Mouse (Mus musculus): ENCODE data around the gene Ubap1. TPM values are rescaled to one million over a fixed set of nuclear protein-coding genes. Genes with fewer than 3 reads are reported as not detected.

The Ubap1 gene
- polyA plus RNA-seq, 1 experiment, result 24.0 TPM

DNA sequence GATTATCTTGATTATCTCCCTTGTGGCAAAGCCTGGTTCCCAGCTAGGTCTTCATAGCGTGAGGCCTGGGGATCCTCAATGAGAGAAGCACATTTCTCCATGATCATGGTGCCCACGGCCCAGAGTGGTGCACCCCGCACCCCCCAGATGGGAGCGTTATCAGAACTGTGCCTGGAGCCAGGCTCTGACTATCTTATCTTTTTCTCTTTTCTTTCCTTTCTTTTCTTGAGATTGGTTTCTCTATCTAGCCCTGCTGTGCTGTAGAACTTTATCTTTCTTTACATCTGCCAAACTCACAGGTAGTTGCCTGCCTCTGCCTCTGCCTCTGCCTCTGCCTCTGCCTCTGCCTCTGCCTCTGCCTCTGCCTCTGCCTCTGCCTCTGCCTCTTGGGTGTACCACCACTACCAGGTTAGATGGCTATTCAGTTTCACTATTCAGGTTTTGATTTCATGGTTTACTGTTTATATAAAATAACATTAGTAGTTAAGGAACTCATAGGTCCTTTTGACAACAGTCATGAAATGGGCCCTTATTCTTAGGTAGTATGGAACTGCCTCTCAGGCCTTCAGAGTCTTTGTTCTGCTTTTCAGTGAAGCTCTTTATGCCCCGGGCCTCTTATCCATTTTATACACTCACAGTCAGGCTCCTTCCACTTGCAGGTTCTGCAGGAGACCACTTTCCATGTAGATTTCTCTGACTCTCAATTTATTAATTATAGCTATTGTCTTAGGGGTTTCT lies 32.6 kb downstream of the Ubap1 start:
- Histone ChIP-seq H3K4me1 (ENCODE audit: control insufficient read depth, insufficient read depth, low read length) (no peaks in the 10 kb centered on the region; the same call in 1 of the 2 replicates), H3K4me3 (replicated peaks; ENCODE audit: extremely low read depth, low read depth, low read length) (no peak overlapping the region)
- DNase-seq, result no peak
- WGBS, result 96% methylated on average over 5 of the region's 5 CpGs
- TF ChIP-seq CTCF (IDR thresholded peaks at IDR 0.05; ENCODE audit: insufficient read depth, low read length), result no peak
- TF ChIP-seq POLR2A (IDR thresholded peaks at IDR 0.05; ENCODE audit: borderline replicate concordance, extremely low read depth, low read depth, low read length), result no peak

- TF ChIP-seq POLR2A (IDR thresholded peaks at IDR 0.05; ENCODE audit: borderline replicate concordance, extremely low read depth, low read depth, low read length) (no peak), CTCF (IDR thresholded peaks at IDR 0.05; ENCODE audit: insufficient read depth, low read length) (no peak)
- H3K4me1 ChIP-seq (ENCODE audit: control insufficient read depth, insufficient read depth, low read length), result no peaks in the 10 kb centered on the region; the same call in 1 of the 2 replicates
- no peak for DNase-seq
- 53% methylated on average over 1 of the region's 1 CpGs for WGBS
- H3K4me3 ChIP-seq (replicated peaks; ENCODE audit: extremely low read depth, low read depth, low read length), result no peak overlapping the region
These were observed 37.7 kb downstream of the Ubap1 start for GRCm38 (mm10) chr4:41386412-41386975.

GRCm38 (mm10) chr4:41387755-41388469 lies 39.1 kb downstream of the Ubap1 start:
- 66% methylated on average over 7 of the region's 7 CpGs for whole genome bisulfite sequencing
- H3K4me3 ChIP-seq (replicated peaks; ENCODE audit: extremely low read depth, low read depth, low read length), result no peak overlapping the region
- no peak for DNase-seq
- no peaks in the 10 kb centered on the region; the same call in 1 of the 2 replicates for H3K4me1 ChIP-seq (ENCODE audit: control insufficient read depth, insufficient read depth, low read length)
- TF ChIP-seq CTCF (IDR thresholded peaks at IDR 0.05; ENCODE audit: insufficient read depth, low read length), result no peak

GRCm38 (mm10) chr4:41388616-41389015 lies 39.8 kb downstream of the Ubap1 start:
- Histone ChIP-seq H3K4me1 (ENCODE audit: control insufficient read depth, insufficient read depth, low read length) (no peaks in the 10 kb centered on the region; the same call in 1 of the 2 replicates), H3K4me3 (replicated peaks; ENCODE audit: extremely low read depth, low read depth, low read length) (no peak overlapping the region)
- WGBS, result 63% methylated on average over 5 of the region's 5 CpGs
- no peak for DNase-seq
- TF ChIP-seq CTCF (IDR thresholded peaks at IDR 0.05; ENCODE audit: insufficient read depth, low read length) (no peak), POLR2A (IDR thresholded peaks at IDR 0.05; ENCODE audit: borderline replicate concordance, extremely low read depth, low read depth, low read length) (no peak)

GRCm38 (mm10) chr4:41389240-41389639 lies 40.4 kb downstream of the Ubap1 start:
- TF ChIP-seq POLR2A (IDR thresholded peaks at IDR 0.05; ENCODE audit: borderline replicate concordance, extremely low read depth, low read depth, low read length) (no peak), CTCF (IDR thresholded peaks at IDR 0.05; ENCODE audit: insufficient read depth, low read length) (no peak)
- Histone ChIP-seq H3K4me3 (replicated peaks; ENCODE audit: extremely low read depth, low read depth, low read length) (no peak overlapping the region), H3K4me1 (ENCODE audit: control insufficient read depth, insufficient read depth, low read length) (no peaks in the 10 kb centered on the region; the same call in 1 of the 2 replicates)
- 89% methylated on average over 5 of the region's 5 CpGs for WGBS
- no peak for DNase-seq

DNA sequence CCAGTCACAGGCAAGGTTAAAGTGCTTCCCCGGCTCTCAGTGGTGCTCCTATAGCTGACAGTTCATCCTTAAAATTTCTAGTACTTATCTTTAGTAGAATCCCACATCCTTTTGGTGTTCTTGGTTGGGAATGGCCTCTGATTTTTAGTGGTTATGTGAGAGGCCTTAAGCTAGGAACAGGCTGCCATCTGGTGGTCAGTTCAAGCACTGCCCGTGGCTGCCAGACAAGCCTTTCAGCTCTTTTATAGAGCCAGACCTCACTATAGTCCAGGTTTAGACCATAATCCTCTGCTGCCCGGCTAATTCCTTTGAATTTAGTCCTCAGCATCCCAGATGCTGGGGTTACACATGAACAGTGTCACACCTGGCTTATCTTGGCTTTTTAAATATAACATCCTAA lies 41.3 kb downstream of the Ubap1 start:
- WGBS, result 17% methylated on average over 3 of the region's 3 CpGs
- Histone ChIP-seq H3K4me1 (ENCODE audit: control insufficient read depth, insufficient read depth, low read length) (no peaks in the 10 kb centered on the region; the same call in 1 of the 2 replicates), H3K4me3 (replicated peaks; ENCODE audit: extremely low read depth, low read depth, low read length) (no peak overlapping the region)
- peak; percentile 76 for DNase-seq
- TF ChIP-seq POLR2A (IDR thresholded peaks at IDR 0.05; ENCODE audit: borderline replicate concordance, extremely low read depth, low read depth, low read length), result no peak
- TF ChIP-seq CTCF (IDR thresholded peaks at IDR 0.05; ENCODE audit: insufficient read depth, low read length), result peak; percentile 85

GRCm38 (mm10) chr4:41391015-41391414 lies 42.2 kb downstream of the Ubap1 start:
- no peaks in the 10 kb centered on the region; the same call in 1 of the 2 replicates for H3K4me1 ChIP-seq (ENCODE audit: control insufficient read depth, insufficient read depth, low read length)
- TF ChIP-seq POLR2A (IDR thresholded peaks at IDR 0.05; ENCODE audit: borderline replicate concordance, extremely low read depth, low read depth, low read length) (no peak), CTCF (IDR thresholded peaks at IDR 0.05; ENCODE audit: insufficient read depth, low read length) (no peak)
- no peak for DNase-seq
- WGBS, result 75% methylated on average over 2 of the region's 2 CpGs
- no peak overlapping the region for H3K4me3 ChIP-seq (replicated peaks; ENCODE audit: extremely low read depth, low read depth, low read length)

- WGBS, result 76% methylated on average over 9 of the region's 9 CpGs
- H3K4me3 ChIP-seq (replicated peaks; ENCODE audit: extremely low read depth, low read depth, low read length), result no peak overlapping the region
- H3K4me1 ChIP-seq (ENCODE audit: control insufficient read depth, insufficient read depth, low read length), result no peaks in the 10 kb centered on the region
- DNase-seq, result no peak
- TF ChIP-seq CTCF (IDR thresholded peaks at IDR 0.05; ENCODE audit: insufficient read depth, low read length) (no peak), POLR2A (IDR thresholded peaks at IDR 0.05; ENCODE audit: borderline replicate concordance, extremely low read depth, low read depth, low read length) (no peak)
These were observed 45.9 kb downstream of the Ubap1 start for GRCm38 (mm10) chr4:41394651-41395050.

DNA sequence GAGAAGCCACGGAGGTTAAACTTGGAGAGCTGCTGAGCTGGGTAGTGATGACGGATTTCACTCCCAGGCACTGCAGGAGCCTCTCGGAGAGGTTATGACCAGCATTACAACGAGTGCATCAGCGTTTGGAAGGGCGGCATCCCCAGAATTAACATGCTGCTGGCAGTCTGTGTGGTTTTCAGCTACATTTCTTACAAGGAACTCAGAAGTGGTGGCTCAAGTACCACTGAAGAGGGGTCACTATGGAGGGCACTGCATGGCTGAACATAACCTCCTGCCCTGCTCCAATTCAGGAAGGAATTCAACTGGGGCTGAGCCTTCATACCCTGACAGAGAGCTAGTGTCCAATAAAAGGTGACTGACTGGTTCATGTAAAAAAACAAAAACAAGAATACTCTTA lies 49.6 kb downstream of the Ubap1 start:
- Histone ChIP-seq H3K4me1 (ENCODE audit: control insufficient read depth, insufficient read depth, low read length) (no peaks in the 10 kb centered on the region), H3K4me3 (replicated peaks; ENCODE audit: extremely low read depth, low read depth, low read length) (no peak overlapping the region)
- no peak for DNase-seq
- 63% methylated on average over 6 of the region's 6 CpGs for WGBS
- TF ChIP-seq POLR2A (IDR thresholded peaks at IDR 0.05; ENCODE audit: borderline replicate concordance, extremely low read depth, low read depth, low read length) (no peak), CTCF (IDR thresholded peaks at IDR 0.05; ENCODE audit: insufficient read depth, low read length) (no peak)
